ENCODE assay signal across 8 mouse cellular contexts in genomic region chr8:47974963-47975314, GRCm38 (mm10). TPM values are rescaled to one million over a fixed set of nuclear protein-coding genes. Genes with fewer than 3 reads are reported as not detected.
DNase-seq lines count a peak whose midpoint lies in the region; ATAC-seq and TF ChIP-seq lines count a peak whose summit lies in the region.

No protein-coding gene starts in this region.

- peak; percentile 38 for ATAC-seq in kidney, postnatal 0 days (replicated peaks; ENCODE audit: low FRiP score, low read depth)
- no peak; the same call in none of the 2 replicates for ATAC-seq in forebrain, embryonic 11.5 days (replicated peaks; ENCODE audit: low FRiP score)
- no peak for ATAC-seq in limb, embryonic 12.5 days (ENCODE audit: insufficient number of reproducible peaks, insufficient read depth, low FRiP score, low TSS enrichment, low read depth)
- ATAC-seq in neural tube, embryonic 14.5 days (ENCODE audit: low read depth) = peak; percentile 36; the same call in 1 of the 2 replicates

- 25% methylated on average over 7 of the region's 7 CpGs for WGBS in kidney, postnatal 0 days
- WGBS in forebrain, embryonic 11.5 days = 31% methylated on average over 7 of the region's 7 CpGs
- 33% methylated on average over 7 of the region's 7 CpGs for WGBS in limb, embryonic 12.5 days
- WGBS in neural tube, embryonic 14.5 days = 32% methylated on average over 7 of the region's 7 CpGs

- H3K36me3 ChIP-seq in kidney, postnatal 0 days (ENCODE audit: insufficient read depth, low read length) = 0 out of 2 replicates have a peak, but pooled peaks cover 3% of the 10 kb centered on the region
- H3K36me3 ChIP-seq in forebrain, embryonic 11.5 days (ENCODE audit: control insufficient read depth, insufficient read depth, low read length) = no peaks in the 10 kb centered on the region; the same call in 1 of the 2 replicates
- peaks cover 8% of the 10 kb centered on the region; the same call in 1 of the 2 replicates for H3K36me3 ChIP-seq in limb, embryonic 12.5 days
- no peaks in the 10 kb centered on the region for H3K36me3 ChIP-seq in neural tube, embryonic 14.5 days (ENCODE audit: control insufficient read depth, insufficient read depth, low read length)

- H3K4me2 ChIP-seq in kidney, postnatal 0 days (ENCODE audit: low read length) = peak overlapping the region; percentile 48
- H3K4me2 ChIP-seq in forebrain, embryonic 11.5 days (ENCODE audit: low read depth, low read length, severe bottlenecking) = peak overlapping the region; percentile 77
- H3K4me2 ChIP-seq in limb, embryonic 12.5 days = peak overlapping the region; percentile 53
- H3K4me2 ChIP-seq in neural tube, embryonic 14.5 days (ENCODE audit: low read depth, low read length) = peak overlapping the region; percentile 55

- DNase-seq in kidney, postnatal 0 days (ENCODE audit: low spot score) = no peak
- DNase-seq in kidney, postnatal 36 days = no peak
- no peak for DNase-seq in forebrain, embryonic 11.5 days (ENCODE audit: low spot score)
- DNase-seq in thymus, postnatal 4 days = no peak
- no peak for DNase-seq in layer of hippocampus, postnatal 10 days (ENCODE audit: low spot score in 2 of 2)
- DNase-seq in frontal cortex, postnatal 10 days (ENCODE audit: low spot score in 2 of 2) = no peak

- peak overlapping the region; percentile 75 for H3K27ac ChIP-seq in kidney, postnatal 0 days
- peak overlapping the region; percentile 66; the same call in 1 of the 2 replicates for H3K27ac ChIP-seq in forebrain, embryonic 11.5 days (ENCODE audit: low read depth, low read length)
- H3K27ac ChIP-seq in limb, embryonic 12.5 days = no peak overlapping the region
- H3K27ac ChIP-seq in neural tube, embryonic 14.5 days (ENCODE audit: low read depth, low read length) = no peak overlapping the region; the same call in 1 of the 2 replicates

- no peaks in the 10 kb centered on the region for H3K9me3 ChIP-seq in kidney, postnatal 0 days (replicated peaks; ENCODE audit: low read length)
- no peaks in the 10 kb centered on the region for H3K9me3 ChIP-seq in forebrain, embryonic 11.5 days (ENCODE audit: control insufficient read depth, low read length)
- no peaks in the 10 kb centered on the region for H3K9me3 ChIP-seq in limb, embryonic 12.5 days
- no peaks in the 10 kb centered on the region for H3K9me3 ChIP-seq in neural tube, embryonic 14.5 days (ENCODE audit: control insufficient read depth, low read length)

- peaks cover 22% of the 10 kb centered on the region for H3K4me1 ChIP-seq in kidney, postnatal 0 days (replicated peaks; ENCODE audit: insufficient read depth, low read length)
- H3K4me1 ChIP-seq in forebrain, embryonic 11.5 days (replicated peaks; ENCODE audit: control insufficient read depth, insufficient read depth, low read length) = peaks cover 10% of the 10 kb centered on the region; the same call in 1 of the 2 replicates
- peaks cover 15% of the 10 kb centered on the region for H3K4me1 ChIP-seq in limb, embryonic 12.5 days (replicated peaks)
- H3K4me1 ChIP-seq in neural tube, embryonic 14.5 days (ENCODE audit: control insufficient read depth, insufficient read depth, low read length) = peaks cover 9% of the 10 kb centered on the region

- no peaks in the 10 kb centered on the region for H3K27me3 ChIP-seq in kidney, postnatal 0 days (ENCODE audit: insufficient read depth, low read length)
- no peaks in the 10 kb centered on the region for H3K27me3 ChIP-seq in forebrain, embryonic 11.5 days (ENCODE audit: control insufficient read depth, insufficient read depth, low read length)
- no peaks in the 10 kb centered on the region for H3K27me3 ChIP-seq in limb, embryonic 12.5 days
- no peaks in the 10 kb centered on the region for H3K27me3 ChIP-seq in neural tube, embryonic 14.5 days (ENCODE audit: control insufficient read depth, insufficient read depth, low read length)

- TF ChIP-seq CTCF in kidney, postnatal 0 days (IDR thresholded peaks at IDR 0.05; ENCODE audit: low read depth) = no peak

- H3K9ac ChIP-seq in kidney, postnatal 0 days (ENCODE audit: low read depth, low read length) = no peak overlapping the region
- peak overlapping the region; percentile 44 for H3K9ac ChIP-seq in forebrain, embryonic 11.5 days (ENCODE audit: low read length)
- 0 out of 2 replicates have a peak overlapping the region, but pooled peaks have one; percentile 35 for H3K9ac ChIP-seq in limb, embryonic 12.5 days (replicated peaks)
- H3K9ac ChIP-seq in neural tube, embryonic 14.5 days (replicated peaks; ENCODE audit: low read depth, low read length) = peak overlapping the region; percentile 28; the same call in 1 of the 2 replicates

- H3K4me3 ChIP-seq in kidney, postnatal 0 days (replicated peaks; ENCODE audit: low read depth, low read length) = peak overlapping the region; percentile 16; the same call in 1 of the 2 replicates
- H3K4me3 ChIP-seq in forebrain, embryonic 11.5 days (ENCODE audit: low read depth, low read length) = peak overlapping the region; percentile 32
- H3K4me3 ChIP-seq in limb, embryonic 12.5 days (replicated peaks) = peak overlapping the region; percentile 25
- peak overlapping the region; percentile 23 for H3K4me3 ChIP-seq in neural tube, embryonic 14.5 days (ENCODE audit: low read depth, low read length)

RNA-seq across cellular contexts. Expression of gene Wwc2, which starts 15.8 kb away (rescaled TPM):
- polyA plus RNA-seq in kidney, postnatal 0 days (2015; fragmentation: Nextera tagmentation; extraction: Ambion mirVana) = 18.3 and 19.5 TPM in 2 replicates
- polyA plus RNA-seq in forebrain, embryonic 11.5 days (2014; fragmentation: Nextera tagmentation; extraction: Ambion mirVana) = 9.4 and 10.3 TPM in 2 replicates
- 17.0 and 17.6 TPM in 2 replicates for polyA plus RNA-seq in limb, embryonic 12.5 days (2016; fragmentation: Nextera tagmentation; extraction: Ambion mirVana)
- polyA plus RNA-seq in neural tube, embryonic 14.5 days (2014; fragmentation: Nextera tagmentation; extraction: Ambion mirVana) = 5.6 and 6.9 TPM in 2 replicates
- 10 to 100 TPM; 26.6 to 29.1 TPM for total RNA-seq in layer of hippocampus, postnatal 10 days (2021)

Comparison
In these comparisons a context has a peak if more than half of its experiments do, and no peak if none do; other contexts are left out.
1. ATAC-seq: peak in kidney, postnatal 0 days (single experiment) and neural tube, embryonic 14.5 days (single experiment); none in forebrain, embryonic 11.5 days (single experiment) and limb, embryonic 12.5 days (single experiment).
2. H3K27ac ChIP-seq: peak in kidney, postnatal 0 days (single experiment) and forebrain, embryonic 11.5 days (single experiment); none in limb, embryonic 12.5 days (single experiment) and neural tube, embryonic 14.5 days (single experiment).
3. Peak in every context shown above with its lines, with median percentiles within 50 percentile points of each other: H3K4me2 ChIP-seq and H3K4me3 ChIP-seq.